Mouse (Mus musculus) thymus, postnatal 14 days (tissue): ENCODE measurements around the gene Adh1.
A peak's percentile ranks its signal among the peaks of the same experiment; 100 is the strongest.

Experiments
- DNase-seq: peaks from one replicate; pipeline ENCODE4 v3.0.0; 2021

Gene Adh1

GRCm38 (mm10) chr3:138242021-138242726 lies 18.6 kb upstream of the Adh1 start:
- no peak for DNase-seq

- DNase-seq = no peak
These were observed 17.9 kb upstream of the Adh1 start for GRCm38 (mm10) chr3:138242933-138243332.

- no peak for DNase-seq
These were observed 16.4 kb upstream of the Adh1 start for GRCm38 (mm10) chr3:138244338-138244874.

GRCm38 (mm10) chr3:138246511-138247020 lies 14.2 kb upstream of the Adh1 start:
- no peak for DNase-seq

- DNase-seq = no peak
These were observed 13.6 kb upstream of the Adh1 start for GRCm38 (mm10) chr3:138247241-138247640.

- no peak for DNase-seq
These were observed 12.8 kb upstream of the Adh1 start for GRCm38 (mm10) chr3:138248011-138248410.

- no peak for DNase-seq
These were observed 12.0 kb upstream of the Adh1 start for GRCm38 (mm10) chr3:138248746-138249145.

- no peak for DNase-seq
These were observed 9.6 kb upstream of the Adh1 start for GRCm38 (mm10) chr3:138251156-138251555.

- DNase-seq = no peak
These were observed 6.6 kb upstream of the Adh1 start for GRCm38 (mm10) chr3:138254205-138254604.

GRCm38 (mm10) chr3:138255366-138255765 lies 5.4 kb upstream of the Adh1 start:
- DNase-seq = no peak

GRCm38 (mm10) chr3:138255780-138256550 lies 4.8 kb upstream of the Adh1 start:
- no peak for DNase-seq

- no peak for DNase-seq
These were observed 1.8 kb downstream of the Adh1 start for GRCm38 (mm10) chr3:138262568-138262967.

- DNase-seq = no peak
These were observed 2.6 kb downstream of the Adh1 start for GRCm38 (mm10) chr3:138263154-138263930.

- DNase-seq = no peak
These were observed 3.9 kb downstream of the Adh1 start for GRCm38 (mm10) chr3:138264648-138265047.

GRCm38 (mm10) chr3:138270507-138270906 lies 9.7 kb downstream of the Adh1 start:
- DNase-seq = no peak

- DNase-seq = no peak
These were observed 10.5 kb downstream of the Adh1 start for GRCm38 (mm10) chr3:138271297-138271696.

- no peak for DNase-seq
These were observed 12.3 kb downstream of the Adh1 start for GRCm38 (mm10) chr3:138273080-138273479.

- DNase-seq = peak; percentile 11
These were observed 14.3 kb downstream of the Adh1 start for GRCm38 (mm10) chr3:138275100-138275499.

GRCm38 (mm10) chr3:138282556-138282955 lies 21.8 kb downstream of the Adh1 start:
- DNase-seq = no peak

GRCm38 (mm10) chr3:138283831-138284230 lies 23.0 kb downstream of the Adh1 start:
- DNase-seq = no peak

GRCm38 (mm10) chr3:138285986-138286385 lies 25.2 kb downstream of the Adh1 start:
- no peak for DNase-seq

GRCm38 (mm10) chr3:138287686-138288085 lies 26.9 kb downstream of the Adh1 start:
- no peak for DNase-seq

GRCm38 (mm10) chr3:138290672-138291071 lies 29.9 kb downstream of the Adh1 start:
- no peak for DNase-seq
